Mouse (Mus musculus) forebrain, embryonic 15.5 days (tissue): ENCODE measurements at regions not wholly inside any gene's neighbourhood (a gene's known extent, or its start where the extent isn't known, plus 50 kb on each side); places are given as distances from the start of the nearest gene placed in this dataset.
"Not testable (repeated sequence)": the region's sequence is repeated elsewhere in the genome, so short reads cannot be mapped to it uniquely, and the experiment has no call there.

Source experiments
- ATAC-seq: fragments of 200-750 bp; cut with Nextera tagmentation; replicated peaks from 2 replicates; pipeline ENCODE4 v1.8.0; 2017; ENCODE audit warnings: mild to moderate bottlenecking, moderate TSS enrichment, moderate library complexity
- H3K27ac ChIP-seq: fragments of 300-500 bp; sonication (generic); replicated peaks from 2 replicates; pipeline ENCODE4 v1.5.1; 2015; ENCODE audit warnings: mild to moderate bottlenecking, inconsistent platforms
- H3K27me3 ChIP-seq: fragments of 300-500 bp; sonication (generic); 2 replicates; pipeline ENCODE4 v1.6.1; 2015; ENCODE audit warnings: inconsistent platforms
- H3K36me3 ChIP-seq: fragments of 300-500 bp; sonication (generic); 2 replicates; pipeline ENCODE4 v1.6.1; 2015; ENCODE audit warnings: mild to moderate bottlenecking, inconsistent platforms
- H3K4me1 ChIP-seq: fragments of 300-500 bp; sonication (generic); 2 replicates; pipeline ENCODE4 v1.6.1; 2015; ENCODE audit warnings: inconsistent platforms
- H3K4me2 ChIP-seq: fragments of 300-500 bp; sonication (generic); replicated peaks from 2 replicates; pipeline ENCODE4 v1.6.1; 2015; ENCODE audit warnings: mild to moderate bottlenecking, inconsistent platforms
- H3K4me3 ChIP-seq: fragments of 300-500 bp; sonication (generic); 2 replicates; pipeline ENCODE4 v1.5.1; 2015; ENCODE audit warnings: mild to moderate bottlenecking, inconsistent platforms
- H3K9ac ChIP-seq: fragments of 300-500 bp; sonication (generic); replicated peaks from 2 replicates; pipeline ENCODE4 v1.6.1; 2015; ENCODE audit warnings: mild to moderate bottlenecking, inconsistent platforms
- H3K9me3 ChIP-seq: fragments of 300-500 bp; sonication (generic); 2 replicates; pipeline ENCODE4 v1.6.1; 2016; ENCODE audit warnings: inconsistent platforms
- WGBS: fragments of 180-500 bp; shearing (Covaris S2); methylation state at CpG from one replicate; pipeline ENCODE4 v1.1.7; 2015; ENCODE audit warnings: mixed read lengths; 5-methylcytosine and 5-hydroxymethylcytosine counted together

- ATAC-seq: peak; percentile 61
- Histone ChIP-seq H3K4me3 (no peak overlapping the region), H3K9ac (no peak overlapping the region), H3K4me1 (no peaks in the 10 kb centered on the region), H3K4me2 (no peak overlapping the region), H3K27ac (no peak overlapping the region), H3K36me3 (no peaks in the 10 kb centered on the region), H3K9me3 (no peaks in the 10 kb centered on the region), H3K27me3 (no peaks in the 10 kb centered on the region)
- 58% methylated on average over 2 of the region's 2 CpGs for WGBS
Measured at GRCm38 (mm10) chr2:99470856-99471465, 803.9 kb upstream of the Gm10800 start.

DNA sequence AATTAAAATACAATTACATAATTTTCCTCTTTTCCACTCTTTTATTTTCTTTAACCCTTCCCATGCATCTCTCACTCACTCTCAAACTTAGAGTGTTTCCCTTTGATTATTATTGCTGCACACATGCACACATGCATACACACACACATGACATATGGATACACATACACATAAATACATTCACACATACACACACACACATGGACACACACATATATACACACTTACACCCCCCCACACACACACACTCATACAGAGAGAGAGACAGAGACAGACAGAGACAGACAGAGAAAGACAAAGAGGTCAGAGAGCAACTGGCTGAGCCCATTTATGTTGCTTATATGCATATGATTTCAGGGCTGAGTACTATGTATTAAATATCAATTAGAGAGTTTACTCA lies 764.2 kb upstream of the Gm10800 start:
- no peak overlapping the region for H3K9ac ChIP-seq
- H3K27ac ChIP-seq: no peak overlapping the region
- no peaks in the 10 kb centered on the region for H3K9me3 ChIP-seq
- ATAC-seq: no peak
- no peak overlapping the region for H3K4me2 ChIP-seq
- H3K4me3 ChIP-seq: no peak overlapping the region
- H3K27me3 ChIP-seq: no peaks in the 10 kb centered on the region
- H3K4me1 ChIP-seq: no peaks in the 10 kb centered on the region
- H3K36me3 ChIP-seq: no peaks in the 10 kb centered on the region

- no peak overlapping the region for H3K27ac ChIP-seq
- no peak overlapping the region for H3K9ac ChIP-seq
- no peak for ATAC-seq
- H3K9me3 ChIP-seq: no peaks in the 10 kb centered on the region
- H3K4me2 ChIP-seq: no peak overlapping the region
- no peaks in the 10 kb centered on the region for H3K4me1 ChIP-seq
- H3K36me3 ChIP-seq: no peaks in the 10 kb centered on the region
- WGBS: 73% methylated on average over 2 of the region's 2 CpGs
- no peaks in the 10 kb centered on the region for H3K27me3 ChIP-seq
- no peak overlapping the region for H3K4me3 ChIP-seq
Measured at GRCm38 (mm10) chr2:99430511-99430910, 763.4 kb upstream of the Gm10800 start.

DNA sequence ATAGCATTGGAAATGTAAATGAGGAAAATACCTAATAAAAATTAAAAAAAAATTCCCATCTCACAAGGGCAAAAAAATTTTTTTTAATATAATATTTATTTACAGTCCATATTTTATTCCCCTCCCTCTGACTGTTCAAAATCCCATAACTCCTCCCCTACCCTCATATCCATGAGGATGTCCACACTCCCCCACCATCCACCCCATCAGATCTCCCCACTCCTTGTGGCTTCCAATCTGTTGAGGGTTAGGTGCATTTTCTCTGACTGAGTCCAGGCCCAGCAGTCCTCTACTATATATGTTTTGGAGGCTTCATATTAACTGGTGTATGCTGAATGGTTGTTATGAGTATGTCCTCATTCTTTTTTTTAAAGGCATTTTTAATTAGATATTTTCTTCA lies 754.5 kb upstream of the Gm10800 start:
- no peak for ATAC-seq
- Histone ChIP-seq H3K36me3 (no peaks in the 10 kb centered on the region), H3K27ac (no peak overlapping the region), H3K27me3 (no peaks in the 10 kb centered on the region), H3K4me1 (no peaks in the 10 kb centered on the region), H3K9me3 (no peaks in the 10 kb centered on the region), H3K4me3 (no peak overlapping the region), H3K9ac (no peak overlapping the region), H3K4me2 (no peak overlapping the region)

GRCm38 (mm10) chr2:99409483-99409882 lies 742.4 kb upstream of the Gm10800 start:
- no peak for ATAC-seq
- Histone ChIP-seq H3K4me1 (no peaks in the 10 kb centered on the region), H3K4me3 (no peak overlapping the region), H3K36me3 (no peaks in the 10 kb centered on the region), H3K27me3 (no peaks in the 10 kb centered on the region), H3K9me3 (no peaks in the 10 kb centered on the region), H3K27ac (no peak overlapping the region), H3K4me2 (no peak overlapping the region), H3K9ac (no peak overlapping the region)
- 24% methylated on average over 1 of the region's 1 CpGs for WGBS

DNA sequence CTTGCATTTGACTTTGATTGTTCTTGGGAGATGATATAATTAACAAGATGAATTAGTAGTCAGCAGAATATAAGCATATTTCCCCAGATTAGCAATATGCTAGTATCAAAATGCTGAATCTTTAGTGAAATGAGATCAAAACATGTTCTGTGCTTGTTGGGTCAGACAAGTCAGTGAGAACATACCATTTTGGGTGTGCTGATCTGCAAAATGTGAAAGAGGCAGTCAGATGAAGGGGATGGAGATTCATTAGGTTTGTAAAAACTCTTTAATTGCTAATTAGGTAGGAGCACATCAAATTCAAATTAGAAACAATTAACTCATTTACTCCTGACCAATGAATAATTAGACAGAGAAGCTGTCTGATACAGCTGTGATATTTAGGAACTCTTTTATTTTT lies 712.6 kb upstream of the Gm10800 start:
- Histone ChIP-seq H3K27ac (no peak overlapping the region), H3K4me2 (no peak overlapping the region), H3K4me1 (no peaks in the 10 kb centered on the region), H3K36me3 (no peaks in the 10 kb centered on the region), H3K9me3 (no peaks in the 10 kb centered on the region), H3K4me3 (no peak overlapping the region), H3K9ac (no peak overlapping the region), H3K27me3 (no peaks in the 10 kb centered on the region)
- ATAC-seq: peak; percentile 41; the same call in 1 of the 2 replicates

GRCm38 (mm10) chr2:99363651-99364050 lies 696.5 kb upstream of the Gm10800 start:
- not testable (repeated sequence) for H3K4me3 ChIP-seq, ATAC-seq, H3K4me1 ChIP-seq, H3K27ac ChIP-seq, H3K4me2 ChIP-seq, H3K36me3 ChIP-seq, H3K27me3 ChIP-seq, H3K9ac ChIP-seq, H3K9me3 ChIP-seq
- 87% methylated on average over 3 of the region's 3 CpGs for WGBS

DNA sequence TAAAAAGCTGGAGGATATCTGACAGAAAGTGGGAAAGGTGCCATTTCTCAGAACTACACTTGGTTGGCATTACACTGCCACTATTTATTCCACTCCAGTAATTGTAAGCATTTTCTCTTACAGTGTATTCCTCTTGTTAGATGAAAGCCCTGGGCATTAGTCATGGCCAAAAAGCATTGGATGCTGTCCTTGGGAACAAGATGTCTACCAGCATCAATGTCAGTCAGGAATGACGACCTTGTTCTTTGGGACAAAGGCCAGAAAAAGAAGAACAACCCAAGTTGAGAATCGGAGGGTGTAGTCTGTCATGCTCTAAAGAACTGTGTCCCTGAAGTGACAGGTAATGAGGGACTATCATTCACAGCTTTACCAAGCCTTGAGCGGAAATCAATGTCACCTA lies 662.1 kb upstream of the Gm10800 start:
- Histone ChIP-seq H3K9ac (no peak overlapping the region), H3K36me3 (no peaks in the 10 kb centered on the region), H3K4me2 (no peak overlapping the region), H3K4me3 (no peak overlapping the region), H3K27me3 (no peaks in the 10 kb centered on the region), H3K9me3 (no peaks in the 10 kb centered on the region), H3K27ac (no peak overlapping the region), H3K4me1 (no peaks in the 10 kb centered on the region)
- 78% methylated on average over 3 of the region's 3 CpGs for WGBS
- no peak for ATAC-seq
